Mouse (Mus musculus) thymus, adult 2 months (tissue): ENCODE results near the gene Rprd1b.

Experiments
- CTCF ChIP-seq: fragments of 200-500 bp; IDR thresholded peaks from 2 replicates; pipeline ENCODE4 v1.5.1; 2012; ENCODE audit warnings: mild to moderate bottlenecking, control low read depth, low read length, moderate library complexity, borderline replicate concordance; ENCODE audit not compliant: control insufficient read depth, poor library complexity, insufficient read depth; ENCODE audit errors: extremely low read depth
- POLR2A ChIP-seq: fragments of 200-500 bp; IDR thresholded peaks from 2 replicates; pipeline ENCODE4 v1.6.1; 2012; ENCODE audit warnings: mild to moderate bottlenecking, low read length, control low read depth, moderate library complexity; ENCODE audit not compliant: control insufficient read depth, poor library complexity, insufficient read depth; ENCODE audit errors: extremely low read depth

DNA sequence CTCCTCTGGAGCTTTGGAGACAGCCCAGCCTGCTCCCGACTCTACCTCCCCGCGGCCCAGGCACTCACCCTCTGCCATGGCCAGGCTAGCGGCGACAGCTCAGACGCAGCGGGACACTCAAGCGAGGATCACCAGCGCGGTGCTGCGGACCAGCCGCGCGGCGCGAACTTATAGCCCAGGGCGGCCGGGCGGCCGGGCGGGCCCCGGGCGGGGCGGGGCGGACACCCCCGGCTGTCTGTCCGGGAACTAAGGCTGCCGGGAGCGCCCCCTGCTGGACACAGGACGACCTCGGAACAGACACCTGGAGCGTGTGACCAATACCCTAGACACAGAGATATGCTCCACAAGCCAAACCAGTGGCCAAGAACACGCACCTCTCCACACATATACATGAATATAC lies 117.9 kb downstream of the Rprd1b start, which contains the start of gene Tgm2:
- no peak for TF ChIP-seq POLR2A
- peak; percentile 95 for TF ChIP-seq CTCF
